ENCODE assay signal across 20 mouse cellular contexts in genomic region chr1:181844874-181845547, GRCm38 (mm10). TPM values are rescaled to one million over a fixed set of nuclear protein-coding genes. Genes with fewer than 3 reads are reported as not detected.
A peak's percentile ranks its signal among the peaks of the same experiment; 100 is the strongest.
DNase-seq lines count a peak whose midpoint lies in the region; ATAC-seq lines count a peak whose summit lies in the region.
"Had no signal": no experiment of that assay in that cellular context is flagged by ENCODE, and none has a peak within 500 bp of the region (broad histone marks: within the 10 kb centered on the region; RNA-seq: fewer than 3 reads in every experiment).

No protein-coding gene starts in this region.

- H3K9me3 ChIP-seq in liver, embryonic 11.5 days (ENCODE audit: control insufficient read depth, low read length): no peaks in the 10 kb centered on the region
- H3K9me3 ChIP-seq: embryonic facial prominence, embryonic 13.5 days; forebrain, embryonic 12.5 days; heart, embryonic 10.5 days; hindbrain, embryonic 12.5 days had no signal

- H3K27me3 ChIP-seq in liver, embryonic 11.5 days (replicated peaks; ENCODE audit: control insufficient read depth, insufficient read depth, low read length): no peaks in the 10 kb centered on the region
- H3K27me3 ChIP-seq: embryonic facial prominence, embryonic 13.5 days; forebrain, embryonic 12.5 days; hindbrain, embryonic 12.5 days; Patski had no signal

- H3K4me1 ChIP-seq in liver, embryonic 11.5 days (replicated peaks; ENCODE audit: control insufficient read depth, insufficient read depth, low read length): peaks cover 15% of the 10 kb centered on the region

- no peak overlapping the region for H3K27ac ChIP-seq in liver, embryonic 11.5 days (ENCODE audit: low read depth, low read length)
- H3K27ac ChIP-seq: embryonic facial prominence, embryonic 13.5 days; forebrain, embryonic 12.5 days; heart, embryonic 10.5 days; hindbrain, embryonic 12.5 days had no signal

- no peaks in the 10 kb centered on the region for H3K36me3 ChIP-seq in liver, embryonic 11.5 days (ENCODE audit: control insufficient read depth, insufficient read depth, low read length)
- H3K36me3 ChIP-seq: embryonic facial prominence, embryonic 13.5 days; forebrain, embryonic 12.5 days; heart, embryonic 10.5 days; hindbrain, embryonic 12.5 days had no signal

- intact Hi-C loops in left cerebral cortex, postnatal 25 days (cut with DNase I): loop anchor here (5.0 kb wide), 1 partner anchor 37 kb away; no protein-coding TSS in a partner anchor

- H3K4me2 ChIP-seq in liver, embryonic 11.5 days: no peak overlapping the region
- H3K4me2 ChIP-seq: embryonic facial prominence, embryonic 13.5 days; forebrain, embryonic 12.5 days; hindbrain, embryonic 12.5 days had no signal

- 77% methylated on average over 15 of the region's 15 CpGs for WGBS in liver, embryonic 11.5 days

- H3K9ac ChIP-seq in liver, embryonic 11.5 days (ENCODE audit: low read depth, low read length): no peak overlapping the region
- H3K9ac ChIP-seq: embryonic facial prominence, embryonic 13.5 days; forebrain, embryonic 12.5 days; hindbrain, embryonic 12.5 days had no signal

- H3K4me3 ChIP-seq in liver, embryonic 11.5 days (ENCODE audit: low read depth, low read length): no peak overlapping the region
- H3K4me3 ChIP-seq: embryonic facial prominence, embryonic 13.5 days; forebrain, embryonic 12.5 days; heart, embryonic 10.5 days; hindbrain, embryonic 12.5 days had no signal

- DNase-seq in liver: peak; percentile 46
- no peak for DNase-seq in liver, embryonic 11.5 days (ENCODE audit: low spot score)
- DNase-seq in A20 (ENCODE audit: low read depth, low spot score): peak; percentile 83
- DNase-seq in ES-CJ7 (ENCODE audit: low read depth, low spot score): peak; percentile 98
- peak; percentile 98 for DNase-seq in ZHBTc4 (ENCODE audit: low read depth, low spot score)
- no peak for DNase-seq in lung, postnatal 36 days
- no peak for DNase-seq in left cerebral cortex, postnatal 25 days (ENCODE audit: low spot score in 2 of 2)
- DNase-seq in kidney, postnatal 10 days: no peak
- DNase-seq: adrenal gland, postnatal 14 days; cerebellum, adult 18-20 months; cerebellum, adult 9-11 months; cerebellum, postnatal 36 days; gastrocnemius, postnatal 10 days; heart, postnatal 4 days had no signal

- no peak for ATAC-seq in liver, embryonic 11.5 days (replicated peaks; ENCODE audit: low FRiP score)
- ATAC-seq: forebrain, embryonic 16.5 days; Patski had no signal

RNA-seq across cellular contexts. Expression of gene Lbr, which starts 2.2 kb away (rescaled TPM):
- 229 and 276 TPM in 2 replicates for polyA plus RNA-seq in liver, embryonic 11.5 days (2014; fragmentation: Nextera tagmentation; extraction: Ambion mirVana)
- 10 to 100 TPM; 12.7 to 12.9 TPM for total RNA-seq in left cerebral cortex, postnatal 25 days (2021)

Comparison
In these comparisons a context has a peak if more than half of its experiments do, and no peak if none do; other contexts are left out.
1. DNase-seq: peak in liver (single experiment), A20 (single experiment), ES-CJ7 (single experiment) and ZHBTc4 (single experiment); none in liver, embryonic 11.5 days (single experiment), lung, postnatal 36 days (single experiment), left cerebral cortex, postnatal 25 days (0 of 2) and kidney, postnatal 10 days (single experiment).